Mouse (Mus musculus): ENCODE results near the gene Wdr89. TPM values are rescaled to one million over a fixed set of nuclear protein-coding genes. Genes with fewer than 3 reads are reported as not detected.
A peak's percentile ranks its signal among the peaks of the same experiment; 100 is the strongest.

Wdr89 gene
- polyA plus RNA-seq, 1 experiment from 2014 or later: 13.2 TPM

DNA sequence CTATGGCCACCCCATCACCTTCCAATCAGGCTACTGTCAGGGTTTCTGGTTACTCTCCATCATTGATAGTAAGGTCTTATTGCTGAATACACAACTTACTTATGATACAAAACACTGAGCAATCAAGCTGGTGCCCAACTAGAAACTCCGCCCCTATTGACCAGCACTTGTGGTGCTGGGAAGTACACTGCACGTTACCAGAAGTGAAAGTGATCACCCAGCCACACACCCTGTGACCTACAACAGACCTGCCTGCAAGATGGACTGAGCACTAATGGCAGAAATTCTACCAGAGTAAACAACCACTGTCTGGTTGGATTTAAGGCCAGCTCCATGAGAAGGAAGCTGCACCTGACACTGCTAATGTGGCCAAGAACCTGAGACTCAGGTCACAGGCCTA lies 31.0 kb downstream of the Wdr89 start:
- H3K27ac ChIP-seq: no peak overlapping the region
- H3K4me2 ChIP-seq: no peak overlapping the region
- H3K36me3 ChIP-seq: no peaks in the 10 kb centered on the region
- no peak for ATAC-seq (replicated peaks; ENCODE audit: low FRiP score)
- 79% methylated on average over 2 of the region's 2 CpGs for WGBS
- no peaks in the 10 kb centered on the region for H3K9me3 ChIP-seq (replicated peaks)
- H3K4me3 ChIP-seq (replicated peaks): no peak overlapping the region
- H3K4me1 ChIP-seq: no peaks in the 10 kb centered on the region
- H3K9ac ChIP-seq: no peak overlapping the region
- H3K27me3 ChIP-seq: no peaks in the 10 kb centered on the region

DNA sequence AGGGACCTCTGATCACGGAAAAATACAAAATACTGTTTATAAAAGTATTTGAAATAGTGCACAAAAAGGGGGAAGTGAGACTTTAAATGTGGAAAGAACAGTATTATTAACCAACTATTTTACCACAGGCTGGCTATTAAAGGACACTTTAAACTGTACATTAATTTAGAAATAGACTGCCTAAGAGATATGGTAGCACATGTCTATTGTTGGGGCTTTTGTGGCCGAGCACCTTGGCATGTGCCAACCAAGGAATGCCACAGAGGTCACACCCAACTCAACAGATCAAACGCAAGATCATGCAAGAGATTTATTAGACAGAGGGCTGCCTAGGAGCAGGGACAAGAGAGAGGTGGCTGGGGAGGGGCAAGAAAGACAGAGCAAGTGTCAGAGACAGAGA lies 32.2 kb downstream of the Wdr89 start:
- Histone ChIP-seq H3K4me3 (replicated peaks) (no peak overlapping the region), H3K27me3 (no peaks in the 10 kb centered on the region), H3K4me2 (no peak overlapping the region), H3K36me3 (peaks cover 7% of the 10 kb centered on the region; the same call in 1 of the 2 replicates), H3K9me3 (replicated peaks) (no peaks in the 10 kb centered on the region), H3K9ac (no peak overlapping the region), H3K27ac (no peak overlapping the region), H3K4me1 (no peaks in the 10 kb centered on the region)
- WGBS: 87% methylated on average over 3 of the region's 3 CpGs
- ATAC-seq (replicated peaks; ENCODE audit: low FRiP score): no peak

DNA sequence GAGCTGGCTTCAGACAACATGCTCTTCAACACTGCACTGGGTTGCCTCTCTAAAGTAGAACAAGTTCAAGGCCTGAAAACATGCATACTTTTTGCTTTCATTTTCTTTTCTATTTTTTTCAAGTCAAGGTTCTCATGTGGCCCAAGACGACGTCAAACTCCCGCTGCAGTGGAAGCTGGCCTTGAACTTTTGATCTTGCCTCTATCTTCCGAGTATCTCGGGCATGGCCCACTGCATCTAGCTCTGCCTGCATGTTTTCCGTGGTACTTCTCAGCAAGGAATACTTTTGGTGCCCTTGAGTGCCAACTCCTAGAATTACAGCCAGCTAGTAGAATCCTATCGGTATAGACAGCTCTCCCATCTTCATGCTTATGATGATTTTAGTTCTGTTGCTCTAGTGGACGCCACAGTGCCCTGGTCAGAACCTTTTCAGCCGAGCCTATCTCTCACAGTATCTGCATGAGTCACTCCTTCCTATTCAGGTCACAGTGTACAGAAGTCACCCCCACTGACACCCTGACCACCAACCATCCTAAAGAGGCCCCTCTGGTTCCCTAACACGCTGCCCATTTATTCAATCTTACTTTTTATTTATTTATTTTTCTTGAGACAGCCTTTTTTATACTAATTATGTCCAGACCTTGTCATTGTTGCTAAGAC lies 33.4 kb downstream of the Wdr89 start:
- Histone ChIP-seq H3K9me3 (replicated peaks) (no peaks in the 10 kb centered on the region), H3K4me2 (no peak overlapping the region), H3K36me3 (peaks cover 9% of the 10 kb centered on the region; the same call in 1 of the 2 replicates), H3K27ac (no peak overlapping the region), H3K4me3 (replicated peaks) (no peak overlapping the region), H3K9ac (no peak overlapping the region), H3K4me1 (no peaks in the 10 kb centered on the region), H3K27me3 (no peaks in the 10 kb centered on the region)
- no peak for ATAC-seq (replicated peaks; ENCODE audit: low FRiP score)
- WGBS: 84% methylated on average over 10 of the region's 10 CpGs

DNA sequence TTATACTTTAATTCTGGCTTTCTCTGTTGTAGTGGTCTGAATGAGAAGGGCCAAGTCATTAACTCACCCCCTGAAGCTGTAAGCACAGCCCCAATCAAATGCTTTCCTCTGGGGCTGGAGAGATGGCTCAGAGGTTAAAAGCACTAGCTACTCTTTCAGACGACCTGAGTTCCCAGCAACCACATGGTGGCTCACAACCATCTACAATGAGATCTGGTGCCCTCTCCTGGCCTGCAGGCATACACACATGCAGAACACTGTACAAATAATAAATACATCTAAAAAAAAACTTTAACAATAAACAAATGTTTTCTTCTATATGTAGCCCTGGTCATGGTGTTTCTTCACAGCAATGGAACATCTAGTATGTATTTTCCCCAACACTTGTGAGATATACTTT lies 39.7 kb downstream of the Wdr89 start:
- ATAC-seq (replicated peaks; ENCODE audit: low FRiP score): no peak
- no peak overlapping the region for H3K4me2 ChIP-seq
- H3K36me3 ChIP-seq: peaks cover 9% of the 10 kb centered on the region; the same call in 1 of the 2 replicates
- H3K9ac ChIP-seq: no peak overlapping the region
- no peak overlapping the region for H3K4me3 ChIP-seq (replicated peaks)
- no peaks in the 10 kb centered on the region for H3K27me3 ChIP-seq
- H3K4me1 ChIP-seq: no peaks in the 10 kb centered on the region
- no peaks in the 10 kb centered on the region for H3K9me3 ChIP-seq (replicated peaks)
- H3K27ac ChIP-seq: no peak overlapping the region
- 68% methylated on average over 1 of the region's 1 CpGs for WGBS

DNA sequence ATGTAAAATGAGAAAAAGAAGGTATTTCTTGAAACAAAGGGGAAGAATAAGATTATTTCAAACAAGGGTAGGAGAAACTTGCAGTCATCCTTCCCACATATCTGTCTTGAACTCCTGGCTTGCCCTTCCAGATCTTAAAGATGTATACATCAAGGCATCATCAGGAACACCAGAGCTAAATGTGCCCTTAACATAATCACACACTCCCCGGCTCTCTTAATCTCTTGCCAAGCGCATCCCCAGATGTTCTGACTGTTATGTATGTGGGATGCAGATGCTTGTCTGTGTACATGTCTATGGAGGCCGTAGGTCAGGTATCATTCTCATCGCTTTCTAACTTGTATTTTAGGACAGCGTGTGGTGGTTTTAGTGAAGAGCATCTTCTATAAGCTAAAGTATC lies 46.0 kb downstream of the Wdr89 start:
- no peaks in the 10 kb centered on the region for H3K4me1 ChIP-seq
- H3K9me3 ChIP-seq (replicated peaks): no peaks in the 10 kb centered on the region
- no peak overlapping the region for H3K4me2 ChIP-seq
- no peak overlapping the region for H3K9ac ChIP-seq
- H3K36me3 ChIP-seq: no peaks in the 10 kb centered on the region
- ATAC-seq (replicated peaks; ENCODE audit: low FRiP score): no peak
- WGBS: 93% methylated on average over 5 of the region's 5 CpGs
- no peak overlapping the region for H3K4me3 ChIP-seq (replicated peaks)
- H3K27me3 ChIP-seq: no peaks in the 10 kb centered on the region
- no peak overlapping the region for H3K27ac ChIP-seq

DNA sequence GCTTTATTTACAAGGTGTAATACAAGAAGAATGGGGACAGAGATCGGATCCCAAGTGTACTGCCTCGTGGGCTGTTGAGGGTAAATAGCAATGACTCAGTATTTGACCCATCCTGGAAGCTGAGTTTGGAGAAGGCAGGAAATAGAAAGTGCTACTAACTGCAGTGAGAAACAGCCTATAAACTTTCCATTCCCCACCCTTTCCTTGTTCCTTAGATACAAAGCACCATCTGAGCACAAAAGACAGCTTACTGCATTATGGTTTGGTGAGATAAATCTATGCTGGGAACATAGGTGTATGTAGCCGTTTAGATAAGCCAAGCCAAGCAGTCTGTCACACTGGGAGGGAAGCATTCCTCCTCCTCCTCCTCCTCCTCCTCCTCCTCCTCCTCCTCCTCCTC lies 46.5 kb downstream of the Wdr89 start:
- ATAC-seq (replicated peaks; ENCODE audit: low FRiP score): no peak
- Histone ChIP-seq H3K9me3 (replicated peaks) (no peaks in the 10 kb centered on the region), H3K27ac (no peak overlapping the region), H3K27me3 (no peaks in the 10 kb centered on the region), H3K4me3 (replicated peaks) (no peak overlapping the region), H3K4me2 (no peak overlapping the region), H3K36me3 (no peaks in the 10 kb centered on the region), H3K9ac (no peak overlapping the region), H3K4me1 (no peaks in the 10 kb centered on the region)
- 64% methylated on average over 3 of the region's 3 CpGs for WGBS

DNA sequence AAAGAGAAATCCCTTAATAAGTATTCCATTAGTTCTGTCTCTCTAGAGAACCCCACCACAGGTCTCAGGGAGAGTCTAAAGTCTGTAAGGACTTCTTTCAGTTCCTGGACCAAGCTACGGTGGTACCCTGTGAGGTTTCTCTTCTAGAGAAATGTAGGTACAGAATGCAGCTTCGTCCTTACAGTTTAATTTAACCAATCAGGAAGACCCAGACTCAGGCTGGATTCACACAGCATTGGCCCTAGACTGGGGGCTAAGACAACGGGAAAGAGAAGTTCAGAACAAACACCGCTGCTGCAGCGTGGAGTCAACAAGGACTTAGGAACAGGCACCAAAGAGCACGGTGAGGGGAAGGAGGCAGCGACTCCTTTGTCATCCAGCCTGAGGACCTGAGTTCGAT lies 52.5 kb downstream of the Wdr89 start:
- Histone ChIP-seq H3K4me1 (0 out of 2 replicates have a peak, but pooled peaks cover 4% of the 10 kb centered on the region), H3K4me2 (no peak overlapping the region), H3K27me3 (no peaks in the 10 kb centered on the region), H3K9ac (no peak overlapping the region), H3K36me3 (no peaks in the 10 kb centered on the region), H3K4me3 (replicated peaks) (no peak overlapping the region), H3K9me3 (replicated peaks) (no peaks in the 10 kb centered on the region), H3K27ac (no peak overlapping the region)
- 0 out of 2 replicates have a peak, but pooled peaks have one; percentile 12 for ATAC-seq (replicated peaks; ENCODE audit: low FRiP score)
- WGBS: 69% methylated on average over 8 of the region's 8 CpGs

DNA sequence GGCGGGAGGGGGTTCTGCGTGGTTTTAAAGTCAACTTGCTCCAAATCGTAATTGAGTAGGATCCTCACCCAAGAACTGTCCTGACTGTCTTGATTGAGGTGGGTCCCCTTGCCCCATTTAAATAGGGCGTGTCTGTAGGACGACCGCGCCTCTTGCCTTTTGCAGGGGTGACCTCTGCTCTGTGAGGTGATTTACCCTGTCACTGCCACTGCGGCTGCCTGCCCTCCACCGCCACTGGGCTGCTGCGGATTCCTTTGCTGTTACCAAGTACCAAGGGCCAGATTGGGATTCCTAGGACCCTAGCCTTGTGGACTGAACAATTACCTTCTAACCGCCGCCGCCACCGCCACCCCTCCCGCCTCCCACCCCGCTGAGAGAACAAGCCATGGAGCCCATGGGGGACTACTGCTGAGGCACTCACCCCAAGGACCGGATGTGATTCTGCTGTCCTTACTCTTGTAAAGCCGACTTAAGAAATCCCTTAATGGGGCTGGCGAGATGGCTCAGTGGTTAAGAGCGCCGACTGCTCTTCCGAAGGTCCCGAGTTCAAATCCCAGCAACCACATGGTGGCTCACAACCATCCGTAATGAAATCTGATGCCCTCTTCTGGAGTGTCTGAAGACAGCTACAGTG lies 53.1 kb downstream of the Wdr89 start:
- H3K9ac ChIP-seq: 0 out of 2 replicates have a peak overlapping the region, but pooled peaks have one; percentile 1

DNA sequence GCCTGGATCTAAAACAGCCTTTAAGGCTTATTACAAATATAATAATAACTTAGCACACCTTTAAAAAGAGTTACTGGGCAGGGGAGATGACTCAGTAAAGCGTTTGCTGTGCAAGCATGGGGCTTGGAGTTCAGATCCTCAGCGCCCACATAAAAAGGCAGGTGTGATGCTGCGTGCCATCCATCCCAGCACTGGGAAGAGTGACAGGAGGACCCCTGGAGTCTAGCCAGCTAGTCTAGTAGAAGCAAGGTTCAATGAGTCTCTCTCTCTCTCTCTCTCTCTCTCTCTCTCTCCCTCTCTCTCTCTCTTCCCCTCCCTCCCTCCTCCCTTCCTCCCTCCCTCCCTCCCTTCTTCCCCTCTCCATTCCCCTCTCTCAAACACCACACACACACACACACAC lies 53.8 kb downstream of the Wdr89 start:
- no peaks in the 10 kb centered on the region for H3K9me3 ChIP-seq (replicated peaks)
- WGBS: 54% methylated on average over 3 of the region's 3 CpGs
- no peak overlapping the region for H3K4me3 ChIP-seq (replicated peaks)
- H3K27me3 ChIP-seq: no peaks in the 10 kb centered on the region
- H3K4me2 ChIP-seq: peak overlapping the region; percentile 60; the same call in 1 of the 2 replicates
- no peak for ATAC-seq (replicated peaks; ENCODE audit: low FRiP score)
- H3K27ac ChIP-seq: no peak overlapping the region
- 0 out of 2 replicates have a peak, but pooled peaks cover 4% of the 10 kb centered on the region for H3K4me1 ChIP-seq
- H3K9ac ChIP-seq: no peak overlapping the region
- no peaks in the 10 kb centered on the region for H3K36me3 ChIP-seq

More for the DNA sequence above, 53.1 kb downstream of the Wdr89 start:
- Histone ChIP-seq H3K9me3 (replicated peaks) (no peaks in the 10 kb centered on the region), H3K4me3 (replicated peaks) (peak overlapping the region; percentile 36), H3K27ac (no peak overlapping the region), H3K36me3 (no peaks in the 10 kb centered on the region), H3K4me2 (peak overlapping the region; percentile 60), H3K4me1 (0 out of 2 replicates have a peak, but pooled peaks cover 4% of the 10 kb centered on the region), H3K27me3 (no peaks in the 10 kb centered on the region)
- ATAC-seq (replicated peaks; ENCODE audit: low FRiP score): peak; percentile 70
- WGBS: 7% methylated on average over 24 of the region's 24 CpGs

DNA sequence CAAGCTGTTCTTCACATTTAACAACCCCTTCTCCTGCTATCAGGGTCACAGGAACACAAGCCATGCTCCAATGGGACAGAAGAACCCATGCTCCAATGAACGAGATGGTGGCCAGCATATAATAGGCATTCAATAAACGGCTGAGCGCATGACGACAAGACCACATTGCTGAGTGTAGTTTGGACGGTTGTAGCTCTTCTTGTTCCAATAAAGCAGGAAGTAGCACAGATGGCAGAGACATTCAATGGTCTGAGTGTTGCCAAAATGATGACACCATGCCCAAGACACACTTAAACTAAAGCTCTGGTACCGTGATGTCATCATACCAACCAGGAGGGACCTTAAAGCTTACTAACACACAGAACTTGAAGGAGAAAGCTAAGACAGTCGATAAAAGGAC lies 56.6 kb downstream of the Wdr89 start:
- H3K9me3 ChIP-seq (replicated peaks): no peaks in the 10 kb centered on the region
- no peak overlapping the region for H3K4me2 ChIP-seq
- ATAC-seq (replicated peaks; ENCODE audit: low FRiP score): no peak
- no peak overlapping the region for H3K27ac ChIP-seq
- H3K4me1 ChIP-seq: 0 out of 2 replicates have a peak, but pooled peaks cover 4% of the 10 kb centered on the region
- no peaks in the 10 kb centered on the region for H3K36me3 ChIP-seq
- 76% methylated on average over 7 of the region's 7 CpGs for WGBS
- no peak overlapping the region for H3K9ac ChIP-seq
- no peak overlapping the region for H3K4me3 ChIP-seq (replicated peaks)
- H3K27me3 ChIP-seq: no peaks in the 10 kb centered on the region

DNA sequence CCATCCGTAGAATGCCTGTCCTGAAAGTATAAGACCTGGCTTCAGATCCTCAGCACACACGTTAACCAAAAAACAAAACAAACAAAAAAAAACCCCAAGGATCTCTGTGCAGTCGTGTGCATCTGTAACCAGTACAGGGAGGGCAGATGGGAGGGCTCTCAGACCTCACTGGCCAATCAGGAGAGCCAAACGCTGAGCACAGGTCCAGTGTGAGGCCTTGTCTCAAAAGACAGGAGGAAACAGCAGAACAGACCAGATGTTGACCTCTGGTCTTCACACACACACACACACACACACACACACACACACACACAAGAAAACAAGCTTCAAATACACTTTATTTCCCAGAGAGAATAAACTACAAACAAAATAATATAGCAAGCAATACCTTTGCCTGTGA lies 69.8 kb downstream of the Wdr89 start:
- H3K4me3 ChIP-seq (replicated peaks): no peak overlapping the region
- WGBS: 14% methylated on average over 4 of the region's 4 CpGs
- H3K27ac ChIP-seq: no peak overlapping the region
- H3K36me3 ChIP-seq: no peaks in the 10 kb centered on the region
- no peak overlapping the region for H3K4me2 ChIP-seq
- H3K9ac ChIP-seq: no peak overlapping the region
- no peaks in the 10 kb centered on the region for H3K27me3 ChIP-seq
- no peak for ATAC-seq (replicated peaks; ENCODE audit: low FRiP score)
- no peaks in the 10 kb centered on the region for H3K9me3 ChIP-seq (replicated peaks)
- H3K4me1 ChIP-seq: peaks cover 11% of the 10 kb centered on the region

DNA sequence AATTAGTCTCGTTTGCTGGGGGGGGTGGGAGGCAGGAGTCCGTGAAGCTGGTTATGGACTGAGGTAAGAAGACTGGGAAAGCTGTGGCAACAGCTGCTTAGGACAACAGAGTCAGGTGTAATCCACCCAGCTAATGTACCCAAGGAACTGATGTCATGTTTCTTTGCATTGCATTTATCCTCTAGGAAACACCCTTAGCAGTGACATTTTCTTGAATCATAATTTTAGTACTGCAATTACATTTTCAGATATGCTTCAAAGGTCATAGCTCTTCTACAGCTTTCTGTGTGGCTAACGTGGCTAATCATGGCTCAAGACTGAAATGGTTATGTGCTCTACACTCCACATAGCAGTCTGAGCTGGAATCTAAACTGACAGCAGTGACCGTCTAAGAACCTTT lies 70.3 kb downstream of the Wdr89 start:
- Histone ChIP-seq H3K27me3 (no peaks in the 10 kb centered on the region), H3K4me2 (no peak overlapping the region), H3K9me3 (replicated peaks) (no peaks in the 10 kb centered on the region), H3K36me3 (no peaks in the 10 kb centered on the region), H3K4me1 (peaks cover 17% of the 10 kb centered on the region), H3K4me3 (replicated peaks) (no peak overlapping the region), H3K27ac (no peak overlapping the region), H3K9ac (no peak overlapping the region)
- 67% methylated on average over 4 of the region's 4 CpGs for WGBS
- ATAC-seq (replicated peaks; ENCODE audit: low FRiP score): no peak

Measured in kidney, embryonic 15.5 days (tissue).